Mouse (Mus musculus) brain, embryonic 14.5 days (tissue): Measurements from ENCODE around the gene Myf5.
A peak's percentile ranks its signal among the peaks of the same experiment; 100 is the strongest.

ENCODE experiments used
- CTCF ChIP-seq: fragments of 200-500 bp; IDR thresholded peaks from 2 replicates; pipeline ENCODE4 v1.5.1; 2012; ENCODE audit warnings: inconsistent platforms, mild to moderate bottlenecking, moderate library complexity, borderline replicate concordance; ENCODE audit not compliant: insufficient read depth, insufficient read length; ENCODE audit errors: extremely low read depth
- POLR2A ChIP-seq: fragments of 200-500 bp; IDR thresholded peaks from 2 replicates; pipeline ENCODE4 v1.6.1; 2012; ENCODE audit warnings: mild to moderate bottlenecking, inconsistent platforms, borderline replicate concordance; ENCODE audit not compliant: poor library complexity, insufficient read depth, insufficient read length, severe bottlenecking; ENCODE audit errors: extremely low read depth

GRCm38 (mm10) chr10:107442781-107443180 lies 43.2 kb downstream of the Myf5 start:
- peak; percentile 55; the same call in 1 of the 2 replicates for TF ChIP-seq CTCF
- no peak for TF ChIP-seq POLR2A
